Comparison of ENCODE assay signal across 21 mouse cellular contexts in the genomic region with DNA sequence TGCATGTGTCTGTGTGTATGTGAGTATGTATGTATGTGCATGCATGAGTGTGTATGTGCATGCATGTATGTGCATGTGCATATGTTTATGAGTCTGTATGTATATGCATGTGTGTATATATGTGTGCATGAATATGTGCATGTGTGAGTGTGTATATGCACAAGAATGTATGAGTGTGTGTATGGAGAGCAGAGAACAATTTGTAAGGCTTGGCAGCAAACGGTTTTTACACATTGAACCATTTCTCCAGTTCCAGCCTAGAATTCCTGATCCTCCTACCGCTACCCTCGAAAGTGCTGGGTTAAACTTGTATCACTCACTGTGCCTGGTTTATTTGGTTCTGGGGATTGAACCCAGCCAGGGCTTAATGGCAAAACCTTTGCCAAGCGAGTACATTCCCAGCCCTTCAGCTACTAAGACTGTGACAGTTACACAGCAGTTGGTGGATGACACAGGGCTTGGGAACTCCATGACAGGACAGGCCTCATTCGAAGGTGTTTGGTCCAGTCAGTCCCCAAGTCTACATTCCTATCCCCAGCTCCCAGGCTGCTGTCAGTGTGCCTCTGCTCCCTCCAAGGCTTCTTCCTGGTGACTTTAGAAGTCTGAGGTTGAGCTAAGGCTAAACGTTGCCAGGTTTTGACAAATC.
DNase-seq lines count a peak whose midpoint lies in the region; ATAC-seq and TF ChIP-seq lines count a peak whose summit lies in the region.
"Had no signal": no experiment of that assay in that cellular context is flagged by ENCODE, and none has a peak within 500 bp of the region (broad histone marks: within the 10 kb centered on the region; RNA-seq: fewer than 3 reads in every experiment).

No protein-coding gene starts in this region.

- H3K27ac ChIP-seq in bone marrow, adult 2 months (ENCODE audit: control insufficient read depth, insufficient read depth, low read depth, low read length, poor library complexity), result peak overlapping the region; percentile 50
- peak overlapping the region; percentile 1; the same call in 1 of the 2 replicates for H3K27ac ChIP-seq in embryonic facial prominence, embryonic 10.5 days (replicated peaks)
- peak overlapping the region; percentile 9; the same call in 1 of the 2 replicates for H3K27ac ChIP-seq in limb, embryonic 15.5 days
- H3K27ac ChIP-seq: kidney, embryonic 15.5 days; midbrain, embryonic 13.5 days; stomach, embryonic 15.5 days had no signal

- WGBS in bone marrow, adult 2 months, result 69% methylated on average over 6 of the region's 6 CpGs
- 79% methylated on average over 6 of the region's 6 CpGs for WGBS in embryonic facial prominence, embryonic 10.5 days
- WGBS in limb, embryonic 15.5 days, result 55% methylated on average over 6 of the region's 6 CpGs

- no peak for TF ChIP-seq POLR2A in bone marrow, adult 2 months (IDR thresholded peaks at IDR 0.05; ENCODE audit: borderline replicate concordance, control insufficient read depth, low read depth, low read length)

- no peaks in the 10 kb centered on the region for H3K27me3 ChIP-seq in megakaryocyte, embryonic 14.5 days (replicated peaks)
- H3K27me3 ChIP-seq in embryonic facial prominence, embryonic 10.5 days (replicated peaks; ENCODE audit: low read depth, poor library complexity, severe bottlenecking), result no peaks in the 10 kb centered on the region
- no peaks in the 10 kb centered on the region for H3K27me3 ChIP-seq in limb, embryonic 15.5 days
- H3K27me3 ChIP-seq: kidney, embryonic 15.5 days; midbrain, embryonic 13.5 days; stomach, embryonic 15.5 days had no signal

- H3K9ac ChIP-seq in limb, embryonic 15.5 days, result no peak overlapping the region
- H3K9ac ChIP-seq: kidney, embryonic 15.5 days; midbrain, embryonic 13.5 days; stomach, embryonic 15.5 days had no signal

- no peaks in the 10 kb centered on the region for H3K9me3 ChIP-seq in megakaryocyte, embryonic 14.5 days
- peaks cover 5% of the 10 kb centered on the region; the same call in 1 of the 2 replicates for H3K9me3 ChIP-seq in embryonic facial prominence, embryonic 10.5 days
- H3K9me3 ChIP-seq in limb, embryonic 15.5 days, result no peaks in the 10 kb centered on the region
- H3K9me3 ChIP-seq: kidney, embryonic 15.5 days; midbrain, embryonic 13.5 days; stomach, embryonic 15.5 days had no signal

- no peak for ATAC-seq in megakaryocyte, adult 5-6 weeks (ENCODE audit: poor library complexity, severe bottlenecking)
- no peak for ATAC-seq in limb, embryonic 15.5 days (ENCODE audit: insufficient number of reproducible peaks, low FRiP score, low TSS enrichment, low read depth)
- ATAC-seq: forebrain, embryonic 14.5 days; lung, postnatal 0 days; midbrain, embryonic 13.5 days had no signal

- no peak overlapping the region for H3K4me2 ChIP-seq in limb, embryonic 15.5 days
- H3K4me2 ChIP-seq: heart, embryonic 11.5 days; kidney, embryonic 15.5 days; midbrain, embryonic 13.5 days; stomach, embryonic 15.5 days had no signal

- TF ChIP-seq CTCF in bone marrow, adult 2 months (IDR thresholded peaks at IDR 0.05; ENCODE audit: control insufficient read depth, insufficient read depth, low read length), result no peak

- no peak for DNase-seq in embryonic facial prominence, embryonic 10.5 days (ENCODE audit: low spot score)
- DNase-seq in ovary, adult 18-20 months (ENCODE audit: low spot score), result no peak
- DNase-seq in right cerebral cortex, adult 18-20 months, result no peak
- DNase-seq: adrenal gland, postnatal 25 days; cerebellum, adult 18-20 months; cerebellum, postnatal 25 days; gastrocnemius, postnatal 10 days; kidney, adult 11 months; liver; retina, postnatal 1 day; thymus, postnatal 4 days had no signal

- peak overlapping the region; percentile 75 for H3K4me3 ChIP-seq in megakaryocyte, embryonic 14.5 days (replicated peaks)
- no peak overlapping the region for H3K4me3 ChIP-seq in bone marrow, adult 2 months (replicated peaks; ENCODE audit: control insufficient read depth, low read depth, low read length)
- H3K4me3 ChIP-seq in embryonic facial prominence, embryonic 10.5 days, result no peak overlapping the region
- H3K4me3 ChIP-seq in limb, embryonic 15.5 days, result no peak overlapping the region
- H3K4me3 ChIP-seq: kidney, embryonic 15.5 days; midbrain, embryonic 13.5 days; stomach, embryonic 15.5 days had no signal

- peaks cover 96% of the 10 kb centered on the region for H3K4me1 ChIP-seq in megakaryocyte, embryonic 14.5 days
- peaks cover 18% of the 10 kb centered on the region for H3K4me1 ChIP-seq in bone marrow, adult 2 months (ENCODE audit: control insufficient read depth, insufficient read depth, low read length)
- peaks cover 42% of the 10 kb centered on the region for H3K4me1 ChIP-seq in embryonic facial prominence, embryonic 10.5 days
- peaks cover 21% of the 10 kb centered on the region for H3K4me1 ChIP-seq in limb, embryonic 15.5 days
- H3K4me1 ChIP-seq: midbrain, embryonic 13.5 days had no signal

- peaks cover 2% of the 10 kb centered on the region for H3K36me3 ChIP-seq in megakaryocyte, embryonic 14.5 days (replicated peaks; ENCODE audit: low read length)
- no peaks in the 10 kb centered on the region for H3K36me3 ChIP-seq in embryonic facial prominence, embryonic 10.5 days (replicated peaks)
- no peaks in the 10 kb centered on the region for H3K36me3 ChIP-seq in limb, embryonic 15.5 days
- H3K36me3 ChIP-seq: kidney, embryonic 15.5 days; midbrain, embryonic 13.5 days; stomach, embryonic 15.5 days had no signal
